Mouse (Mus musculus) olfactory bulb, adult 2 months (tissue): ENCODE measurements around the gene Dnmbp. TPM values are rescaled to one million over a fixed set of nuclear protein-coding genes. Genes with fewer than 3 reads are reported as not detected.
"Not testable (repeated sequence)": the region's sequence is repeated elsewhere in the genome, so short reads cannot be mapped to it uniquely, and the experiment has no call there.

Experiments used
- H3K27ac ChIP-seq: fragments of 200-500 bp; 2 replicates; pipeline ENCODE4 v1.5.1; 2012; ENCODE audit warnings: low read depth, low read length; ENCODE audit not compliant: insufficient read depth
- H3K4me1 ChIP-seq: fragments of 200-500 bp; 2 replicates; pipeline ENCODE4 v1.6.1; 2012; ENCODE audit warnings: low read length; ENCODE audit not compliant: control insufficient read depth, insufficient read depth
- H3K4me3 ChIP-seq: fragments of 200-500 bp; 2 replicates; pipeline ENCODE4 v1.5.1; 2012; ENCODE audit warnings: mild to moderate bottlenecking, low read depth, low read length, moderate library complexity; ENCODE audit not compliant: insufficient read depth
- CTCF ChIP-seq: fragments of 200-500 bp; IDR thresholded peaks from 2 replicates; pipeline ENCODE4 v1.5.1; 2012; ENCODE audit warnings: low read depth, mild to moderate bottlenecking, low read length, moderate library complexity; ENCODE audit not compliant: insufficient read depth
- POLR2A ChIP-seq: fragments of 200-500 bp; IDR thresholded peaks from 2 replicates; pipeline ENCODE4 v1.6.1; 2012; ENCODE audit warnings: mild to moderate bottlenecking, low read depth, low read length, moderate library complexity; ENCODE audit not compliant: insufficient read depth
- WGBS: fragments of 180-500 bp; shearing (Covaris S2); methylation state at CpG from one replicate; pipeline ENCODE4 v1.1.7; 2018; 5-methylcytosine and 5-hydroxymethylcytosine counted together
- polyA plus RNA-seq: library from polyadenylated mRNA; stranded (reverse); fragments of >200 nt; gene quantifications from 2 replicates; pipeline ENCODE4 v1.2.4, GENCODE M21; 2012; ENCODE audit warnings: low replicate concordance; ENCODE audit not compliant: missing spikeins, insufficient read depth, insufficient read length

Dnmbp gene
- polyA plus RNA-seq, 1 experiment, result not detected

DNA sequence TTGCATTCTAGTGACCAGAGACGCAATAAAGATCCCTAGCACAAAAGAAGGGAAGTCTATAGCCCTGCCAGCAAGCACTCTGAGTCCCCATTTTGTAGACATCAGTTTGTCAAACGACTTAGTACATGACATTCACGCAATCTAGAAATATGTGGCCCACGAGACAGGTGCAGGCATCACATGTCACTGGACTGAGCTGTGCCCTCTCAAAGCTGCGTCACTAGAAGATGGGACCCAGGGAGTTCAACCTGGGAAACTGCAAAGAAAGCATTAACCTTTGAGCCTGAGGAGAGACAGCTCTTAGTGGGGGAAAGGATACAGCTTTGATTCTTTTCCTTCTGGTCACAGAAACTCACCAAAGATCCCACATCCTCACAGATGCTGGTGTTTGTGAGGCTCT is 15.3 kb upstream of the Dnmbp start:
- 81% methylated on average over 5 of the region's 5 CpGs for WGBS

DNA sequence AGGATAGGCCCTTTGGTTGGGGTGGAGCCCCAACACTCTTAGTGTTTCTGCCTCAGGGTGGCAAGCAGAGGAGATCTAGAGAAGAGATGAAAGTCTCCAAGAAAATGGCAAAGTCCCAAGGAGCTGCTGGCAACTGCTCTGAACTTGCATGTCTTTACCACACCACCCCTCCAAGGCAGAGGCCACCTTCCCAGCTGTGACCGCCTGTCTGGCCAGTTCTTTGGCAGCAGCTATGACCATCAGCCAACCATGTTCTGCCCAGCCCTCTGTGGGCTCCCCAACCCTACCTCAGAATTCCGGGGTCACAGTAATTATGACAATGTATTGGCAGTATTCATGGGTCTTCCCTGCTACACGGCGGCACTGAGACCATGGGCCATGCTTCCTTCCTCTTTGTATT is 14.9 kb upstream of the Dnmbp start:
- TF ChIP-seq CTCF (no peak), POLR2A (no peak)
- H3K4me1 ChIP-seq, result peaks cover 5% of the 10 kb centered on the region

More for the DNA sequence above, 15.3 kb upstream of the Dnmbp start:
- Histone ChIP-seq H3K27ac (no peak overlapping the region), H3K4me1 (peaks cover 5% of the 10 kb centered on the region), H3K4me3 (no peak overlapping the region)
- TF ChIP-seq POLR2A (no peak), CTCF (no peak)

DNA sequence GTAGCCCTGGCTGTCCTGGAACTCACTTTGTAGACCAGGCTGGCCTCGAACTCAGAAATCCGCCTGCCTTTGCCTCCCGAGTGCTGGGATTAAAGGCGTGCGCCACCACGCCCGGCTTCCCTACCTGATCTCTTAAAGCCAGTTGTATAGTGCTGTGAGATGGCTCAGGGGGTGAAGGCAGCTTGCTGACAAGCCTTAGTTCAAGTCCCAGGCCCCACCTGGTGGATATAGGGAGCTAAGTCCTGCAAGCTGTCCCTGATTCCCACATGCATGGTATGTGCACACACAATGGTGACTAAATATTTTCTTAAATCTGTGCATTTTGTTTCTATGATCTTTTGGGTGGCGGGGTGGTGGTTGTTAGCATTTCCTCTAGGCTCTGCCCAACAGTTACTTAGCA is 12.9 kb upstream of the Dnmbp start:
- not testable (repeated sequence) for H3K4me1 ChIP-seq, H3K4me3 ChIP-seq, H3K27ac ChIP-seq
- 95% methylated on average over 8 of the region's 8 CpGs for WGBS

More for the DNA sequence above, 14.9 kb upstream of the Dnmbp start:
- Histone ChIP-seq H3K27ac (no peak overlapping the region), H3K4me3 (no peak overlapping the region)
- WGBS, result 87% methylated on average over 4 of the region's 4 CpGs

DNA sequence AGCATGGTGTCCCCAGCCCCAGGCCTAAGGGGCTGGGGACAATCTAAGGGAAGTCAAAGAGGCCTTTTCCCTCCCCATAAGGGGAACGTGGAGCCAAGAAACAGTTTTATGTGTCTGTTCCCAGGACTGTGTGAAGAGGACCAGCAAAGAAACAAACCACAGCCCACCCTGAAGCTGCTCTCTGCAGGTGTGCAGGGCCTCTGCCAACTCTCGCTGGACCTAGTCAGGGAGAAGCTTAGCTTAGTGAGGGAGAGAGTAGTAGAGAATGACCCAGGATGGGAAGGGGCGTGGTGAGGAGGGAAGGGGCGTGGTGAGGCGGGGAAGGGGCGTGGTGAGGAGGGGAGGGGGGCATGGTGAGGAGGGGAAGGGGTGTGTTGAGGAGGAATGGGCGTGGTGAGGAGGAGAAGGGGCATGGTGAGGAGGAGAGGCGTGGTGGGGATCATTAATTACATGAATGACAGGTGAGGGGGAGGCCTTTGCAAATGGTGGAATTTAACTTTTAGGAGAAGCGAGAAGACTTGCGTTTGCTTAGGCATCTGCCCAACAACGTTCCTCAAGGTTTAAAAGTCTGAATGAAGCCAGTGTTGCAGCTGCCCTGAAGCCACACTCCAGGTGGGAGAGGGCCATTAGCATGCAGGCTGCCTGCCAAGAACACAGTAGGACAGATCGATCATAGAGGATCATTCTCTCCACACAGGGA is 9.3 kb upstream of the Dnmbp start:
- WGBS, result 15% methylated on average over 11 of the region's 12 CpGs
- no peak overlapping the region for H3K27ac ChIP-seq
- TF ChIP-seq CTCF, result no peak
- no peak for TF ChIP-seq POLR2A
- H3K4me1 ChIP-seq, result no peaks in the 10 kb centered on the region
- H3K4me3 ChIP-seq, result no peak overlapping the region

DNA sequence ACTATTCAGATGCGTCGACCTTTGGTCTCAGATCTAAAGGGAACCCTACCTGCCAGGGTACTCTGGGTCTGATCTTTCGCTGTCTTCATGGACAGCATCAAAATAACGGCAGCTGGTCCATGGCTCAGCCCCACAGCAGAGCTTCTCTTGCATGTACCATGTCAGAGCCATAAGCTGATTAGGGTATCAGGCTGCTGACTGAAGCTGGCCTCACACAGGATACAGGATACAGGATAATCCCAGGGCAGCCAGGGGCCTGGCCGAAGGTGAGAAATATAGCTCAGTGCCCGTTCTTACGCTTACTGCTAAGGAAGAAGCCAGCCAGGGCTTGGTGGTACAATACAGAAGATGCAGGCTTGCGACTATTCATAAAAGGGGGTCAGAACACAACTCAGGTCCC is 4.6 kb upstream of the Dnmbp start:
- 91% methylated on average over 8 of the region's 8 CpGs for WGBS
- Histone ChIP-seq H3K4me1 (peaks cover 3% of the 10 kb centered on the region; the same call in 1 of the 2 replicates), H3K27ac (no peak overlapping the region), H3K4me3 (no peak overlapping the region)
- TF ChIP-seq CTCF (no peak), POLR2A (no peak)

DNA sequence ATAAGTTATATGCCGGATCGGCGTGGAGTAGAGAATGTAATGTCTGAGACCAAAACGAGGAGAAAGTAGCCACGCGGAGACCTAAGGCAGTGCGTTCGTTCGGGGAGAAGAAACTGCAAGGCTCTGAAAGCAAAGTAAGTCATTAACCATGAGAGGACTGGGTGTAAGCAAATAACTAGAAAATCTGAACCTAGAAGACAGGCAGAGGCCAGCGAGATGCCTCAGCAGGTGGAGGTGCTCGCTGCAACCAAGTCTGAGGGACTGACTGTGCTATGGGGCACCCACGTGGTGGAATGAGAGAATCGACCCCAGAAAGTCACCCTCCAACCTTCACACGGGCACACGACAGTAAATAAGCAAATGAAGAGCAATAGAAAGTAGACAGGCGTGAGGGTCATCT is 3.1 kb upstream of the Dnmbp start:
- 83% methylated on average over 16 of the region's 16 CpGs for WGBS
- Histone ChIP-seq H3K27ac (no peak overlapping the region), H3K4me3 (no peak overlapping the region), H3K4me1 (peaks cover 6% of the 10 kb centered on the region; the same call in 1 of the 2 replicates)
- TF ChIP-seq CTCF (no peak), POLR2A (no peak)

DNA sequence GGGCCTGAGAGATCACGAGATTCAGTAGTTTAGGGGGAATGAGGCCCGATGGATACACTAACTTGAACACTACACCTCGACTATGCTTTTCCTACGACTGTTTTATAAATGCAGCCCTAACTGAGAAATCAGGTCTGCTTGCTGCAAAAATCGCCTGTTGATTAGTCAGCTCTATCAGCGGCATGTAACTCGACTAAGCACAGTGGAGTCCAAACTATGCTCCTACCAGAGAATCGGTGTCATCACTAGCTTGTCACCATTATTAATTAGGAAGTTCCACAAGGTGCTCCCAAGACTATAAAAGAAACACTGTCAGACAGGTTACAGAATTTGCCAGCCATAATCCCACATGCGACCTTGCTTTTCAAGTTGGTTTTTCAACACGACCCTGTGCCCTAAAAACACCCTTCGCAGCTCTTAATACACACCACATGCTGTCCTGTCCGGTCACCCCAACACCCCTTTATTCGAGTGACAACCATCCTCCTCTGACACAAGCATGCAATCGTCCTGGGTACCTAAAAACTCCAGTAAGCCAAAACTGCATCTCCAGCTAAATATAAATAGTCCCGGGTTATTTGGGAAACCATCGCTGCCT is 721 bp downstream of the Dnmbp start:
- peaks cover 6% of the 10 kb centered on the region; the same call in 1 of the 2 replicates for H3K4me1 ChIP-seq
- H3K27ac ChIP-seq, result no peak overlapping the region
- TF ChIP-seq CTCF (no peak), POLR2A (no peak)
- H3K4me3 ChIP-seq, result peak overlapping the region; percentile 55
- 18% methylated on average over 16 of the region's 16 CpGs for WGBS

DNA sequence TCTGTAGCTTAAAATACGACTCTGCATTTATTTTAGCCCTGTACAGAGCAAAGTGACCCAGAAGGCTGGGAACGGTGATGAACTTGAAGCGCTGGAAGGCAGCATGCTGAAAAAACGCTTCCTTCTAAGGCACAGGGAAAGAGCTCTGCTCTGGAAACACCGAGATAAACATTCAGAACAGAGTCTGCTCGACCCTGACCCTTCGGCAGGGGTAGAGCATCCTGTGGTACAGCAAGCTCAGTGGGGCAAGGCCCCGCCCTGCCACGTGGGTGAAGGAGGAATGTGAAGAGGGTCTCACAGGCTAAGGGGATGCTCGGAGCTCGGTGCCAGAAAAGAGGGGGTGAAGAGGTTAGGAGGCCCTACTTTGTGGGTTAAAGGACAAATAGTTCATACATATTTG is 1.6 kb downstream of the Dnmbp start:
- Histone ChIP-seq H3K27ac (no peak overlapping the region), H3K4me1 (peaks cover 6% of the 10 kb centered on the region; the same call in 1 of the 2 replicates), H3K4me3 (no peak overlapping the region)
- WGBS, result 72% methylated on average over 11 of the region's 11 CpGs
- TF ChIP-seq CTCF (no peak), POLR2A (no peak)

DNA sequence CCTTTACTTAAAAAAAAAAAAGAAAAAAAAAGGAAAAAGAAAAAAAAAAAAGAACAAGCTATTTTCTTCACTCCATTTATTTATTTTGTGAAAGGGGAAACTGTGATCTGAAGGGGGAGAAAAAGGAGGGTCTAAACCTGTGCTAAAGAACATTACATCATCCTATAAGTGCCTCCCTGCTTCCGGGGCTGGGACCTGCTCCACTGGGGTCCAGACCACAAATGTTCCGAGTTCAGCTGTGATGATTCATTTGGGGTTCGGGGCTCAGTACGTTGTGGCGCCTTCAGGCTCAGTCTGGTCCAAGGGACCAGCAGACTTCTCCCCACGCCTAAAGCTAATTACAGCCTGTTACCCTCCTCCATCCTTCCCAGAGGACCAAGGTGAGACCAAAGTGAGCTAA is 9.1 kb downstream of the Dnmbp start:
- no peak for TF ChIP-seq CTCF
- TF ChIP-seq POLR2A, result no peak
- WGBS, result 90% methylated on average over 6 of the region's 6 CpGs
- Histone ChIP-seq H3K27ac (no peak overlapping the region), H3K4me3 (no peak overlapping the region), H3K4me1 (peaks cover 8% of the 10 kb centered on the region)

DNA sequence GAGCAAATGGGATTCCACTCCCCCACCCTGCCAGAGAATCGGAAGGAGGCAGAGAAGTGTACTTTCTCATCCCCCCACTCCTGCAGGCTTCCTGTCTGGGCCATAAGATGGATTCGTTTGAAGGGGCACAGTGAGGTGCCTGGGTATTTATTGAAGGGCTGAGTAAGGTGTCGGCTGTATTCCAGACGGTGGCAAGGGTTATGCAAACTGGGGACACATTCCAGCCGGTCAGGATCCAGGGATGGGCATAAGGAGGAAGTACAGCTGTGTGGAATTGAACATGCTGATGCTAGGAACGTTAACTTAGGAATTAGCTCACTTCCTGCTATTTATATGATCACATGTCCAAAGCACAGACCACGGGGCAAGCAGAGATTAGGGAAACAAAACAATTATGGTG is 9.6 kb downstream of the Dnmbp start:
- no peak overlapping the region for H3K4me3 ChIP-seq
- no peak overlapping the region for H3K27ac ChIP-seq
- WGBS, result 53% methylated on average over 7 of the region's 7 CpGs
- TF ChIP-seq CTCF (no peak), POLR2A (no peak)
- peaks cover 8% of the 10 kb centered on the region for H3K4me1 ChIP-seq
